Mouse (Mus musculus) heart, adult 2 months (tissue): ENCODE data around the gene Cpn1.

Source experiments
- CTCF ChIP-seq: fragments of 200-600 bp; IDR thresholded peaks from 2 replicates; pipeline ENCODE4 v1.8.1; 2022; ENCODE audit warnings: antibody characterized with exemption, mild to moderate bottlenecking, moderate library complexity
- EP300 ChIP-seq: fragments of 200-500 bp; IDR thresholded peaks from 2 replicates; pipeline ENCODE4 v1.6.1; 2011; ENCODE audit warnings: low read depth, low read length, control low read depth; ENCODE audit not compliant: insufficient read depth
- POLR2A ChIP-seq: fragments of 200-500 bp; IDR thresholded peaks from 2 replicates; pipeline ENCODE4 v1.6.1; 2011; ENCODE audit warnings: mild to moderate bottlenecking, low read depth, low read length, control low read depth; ENCODE audit not compliant: insufficient read depth

GRCm38 (mm10) chr19:43961185-43961584 lies 25.2 kb downstream of the Cpn1 start:
- TF ChIP-seq CTCF (peak; percentile 61), POLR2A (no peak), EP300 (no peak)
